Mouse (Mus musculus) frontal cortex, adult (tissue): ENCODE measurements around the gene Smyd3.
A peak's percentile ranks its signal among the peaks of the same experiment; 100 is the strongest.

Experiments
- ATAC-seq: cut with Nextera tagmentation; 2 replicates; pipeline ENCODE4 v1.9.2; 2017; ENCODE audit warnings: mild to moderate bottlenecking, moderate library complexity, mixed read lengths; ENCODE audit not compliant: low TSS enrichment

Smyd3 gene

GRCm38 (mm10) chr1:178960015-178960559 lies 557.8 kb downstream of the Smyd3 start:
- ATAC-seq: peak; percentile 88

DNA sequence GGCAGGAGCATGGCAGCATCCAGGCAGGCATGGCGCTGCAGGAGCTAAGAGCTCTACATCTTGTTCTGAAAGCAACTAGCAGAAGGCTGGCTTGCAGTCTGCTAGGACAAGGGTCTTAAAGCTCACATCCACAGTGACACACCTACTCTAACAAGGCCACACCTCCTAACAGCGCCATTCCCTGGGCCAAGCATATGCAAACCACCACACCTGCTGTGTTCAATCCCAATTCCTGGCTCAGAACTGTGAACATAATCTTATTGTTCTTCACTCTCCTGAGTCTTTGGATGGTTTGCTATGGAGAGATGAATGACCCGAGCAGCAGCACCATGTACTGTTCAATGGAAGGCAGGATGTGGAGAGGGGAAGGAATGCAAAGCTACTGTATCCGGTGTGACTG lies 559.2 kb downstream of the Smyd3 start:
- no peak for ATAC-seq

DNA sequence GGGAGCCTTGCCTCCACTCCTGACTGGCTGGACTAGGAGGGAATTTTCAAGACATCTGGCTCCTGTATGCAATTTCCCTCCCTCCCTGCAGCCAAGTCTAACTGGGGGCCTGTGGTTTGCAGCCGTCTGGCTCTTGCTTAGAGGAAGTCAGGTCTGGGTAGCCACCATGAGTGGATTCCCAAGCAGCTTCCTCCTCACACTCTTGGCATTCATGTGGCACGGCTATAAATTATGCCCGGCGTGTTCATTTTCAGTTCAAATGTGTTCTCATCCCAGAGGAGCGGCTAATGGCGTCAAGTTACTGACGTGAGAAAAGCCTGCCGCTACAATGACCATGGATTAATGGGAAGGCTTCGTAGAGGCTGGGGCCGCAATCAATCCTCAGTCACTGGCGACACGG lies 564.9 kb downstream of the Smyd3 start:
- ATAC-seq: no peak

DNA sequence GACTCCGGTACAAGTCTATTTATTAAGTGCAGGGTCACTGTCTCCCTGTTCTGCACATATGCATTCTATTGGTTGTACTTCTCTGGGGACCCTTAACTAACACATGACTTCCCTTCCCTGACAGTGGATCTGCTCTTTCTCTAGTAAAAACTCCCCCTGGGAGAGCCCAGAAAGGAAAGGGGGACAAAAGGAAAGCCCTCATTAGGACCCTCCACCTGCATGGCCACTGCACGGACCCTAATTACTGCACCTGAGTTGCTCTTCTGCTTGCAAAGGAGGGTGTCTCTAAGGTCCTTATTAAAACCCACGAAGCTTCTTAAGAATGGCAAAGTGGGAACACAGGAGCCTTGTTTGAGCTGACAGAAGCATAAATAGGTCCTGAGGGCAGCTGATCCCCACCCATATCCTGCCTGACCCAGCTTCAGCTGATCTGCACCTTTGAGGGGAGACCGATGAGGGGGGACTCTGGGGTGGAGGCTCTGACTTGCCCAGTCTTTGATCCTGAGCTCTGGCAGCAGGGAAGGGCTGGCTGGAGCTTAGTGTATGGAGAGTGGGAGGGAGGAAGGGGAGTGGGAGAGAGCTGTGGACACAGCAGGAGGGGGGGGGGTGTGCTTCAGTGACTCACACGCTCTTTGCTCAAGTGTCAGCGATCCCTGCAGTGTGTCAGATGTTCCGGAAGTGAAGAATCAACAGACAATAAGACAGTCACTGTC lies 575.4 kb downstream of the Smyd3 start:
- ATAC-seq: no peak

GRCm38 (mm10) chr1:178940353-178940752 lies 577.5 kb downstream of the Smyd3 start:
- no peak for ATAC-seq

- no peak for ATAC-seq
Measured at GRCm38 (mm10) chr1:178936976-178937375, 580.9 kb downstream of the Smyd3 start.

DNA sequence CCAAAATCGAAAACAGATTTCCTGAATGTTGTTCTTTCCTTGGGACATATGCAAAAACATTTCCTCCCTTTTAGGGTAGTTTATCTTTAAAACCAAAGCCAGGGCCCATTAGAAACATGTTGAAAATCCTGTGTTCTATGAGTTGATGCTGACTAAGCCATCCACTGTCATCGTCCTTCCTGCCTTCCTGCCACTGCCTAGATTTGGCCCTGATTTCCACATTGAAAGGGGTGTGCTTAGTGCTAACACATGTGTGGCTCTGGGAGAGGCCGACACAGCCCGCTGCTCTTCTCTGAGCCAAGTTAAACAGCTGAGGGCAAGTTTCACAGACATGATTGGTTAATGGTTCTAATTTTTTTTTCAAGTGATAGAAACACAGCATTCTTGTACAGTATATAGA lies 581.4 kb downstream of the Smyd3 start:
- no peak for ATAC-seq

- ATAC-seq: no peak
Measured at GRCm38 (mm10) chr1:178933953-178934637, 583.7 kb downstream of the Smyd3 start.

DNA sequence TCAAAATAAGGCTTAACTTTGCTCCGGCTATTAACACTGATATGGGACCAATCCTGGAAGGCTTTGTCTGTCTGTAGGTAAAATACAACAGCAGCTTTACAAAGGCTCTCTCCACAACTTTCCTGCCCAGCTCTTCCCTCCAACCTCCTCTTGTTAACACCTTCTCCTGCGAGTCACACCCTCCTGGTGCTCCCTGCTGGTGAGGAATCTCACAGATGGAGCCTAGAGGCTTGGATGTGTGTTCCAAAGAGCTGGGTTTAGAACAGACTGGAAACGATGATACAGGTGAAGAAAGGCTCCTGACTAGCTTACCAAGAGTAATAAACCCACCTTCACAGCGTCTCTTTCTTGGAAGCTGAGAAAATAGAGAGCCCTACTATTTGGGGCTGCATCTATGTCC lies 588.3 kb downstream of the Smyd3 start:
- ATAC-seq: peak; percentile 78

DNA sequence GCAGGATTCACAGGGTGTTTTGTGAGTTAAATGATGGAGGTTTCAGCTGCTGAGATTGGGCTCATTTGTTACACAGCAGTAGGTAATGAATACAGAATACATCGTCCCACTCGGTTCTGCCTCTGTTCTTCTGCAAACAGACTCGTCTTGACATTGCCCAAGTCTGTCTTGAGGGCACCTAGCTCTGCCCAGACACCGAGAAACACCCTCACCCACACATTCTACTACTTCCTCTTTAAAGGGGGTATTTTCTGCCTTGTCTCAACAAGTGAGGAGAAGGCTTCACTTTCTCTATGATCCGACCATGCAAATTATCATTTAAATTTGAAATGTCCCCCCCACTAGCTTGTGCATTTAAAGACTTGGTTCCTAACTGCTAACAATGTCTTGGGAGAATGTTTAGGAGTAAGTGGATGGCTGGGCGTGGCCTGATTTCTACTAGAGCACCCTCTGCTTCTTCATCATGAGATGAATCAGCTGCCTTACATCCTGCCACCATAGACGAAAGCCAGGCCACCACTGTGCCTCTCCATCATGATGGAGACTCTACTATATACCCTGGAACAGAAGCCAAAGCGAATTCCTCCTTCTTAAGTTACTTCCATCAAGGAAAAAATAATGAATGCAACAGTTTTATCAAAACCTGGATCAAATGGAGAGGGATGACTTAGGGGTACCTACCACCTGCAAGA lies 593.2 kb downstream of the Smyd3 start:
- no peak for ATAC-seq

GRCm38 (mm10) chr1:178917194-178917902 lies 600.5 kb downstream of the Smyd3 start:
- ATAC-seq: no peak

DNA sequence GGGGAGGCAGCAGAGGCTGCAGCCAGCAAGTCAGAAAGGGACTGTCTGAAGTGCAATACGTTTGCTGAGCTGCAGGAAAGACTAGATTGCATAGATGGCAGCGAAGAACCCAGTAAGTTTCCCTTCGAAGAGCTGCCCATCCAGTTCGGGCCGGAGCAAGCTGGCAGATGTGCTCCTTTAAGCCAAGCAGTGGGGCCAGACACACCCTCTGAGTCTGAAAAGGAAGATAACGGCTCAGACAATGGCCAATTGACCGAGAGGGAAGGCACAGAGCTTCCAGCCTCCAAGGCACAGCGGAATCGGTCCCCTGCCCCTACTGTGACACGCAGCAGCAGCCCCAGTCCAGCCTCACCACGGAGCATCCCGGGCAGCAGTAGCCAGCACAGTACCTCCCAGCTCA lies 602.8 kb downstream of the Smyd3 start:
- no peak for ATAC-seq

DNA sequence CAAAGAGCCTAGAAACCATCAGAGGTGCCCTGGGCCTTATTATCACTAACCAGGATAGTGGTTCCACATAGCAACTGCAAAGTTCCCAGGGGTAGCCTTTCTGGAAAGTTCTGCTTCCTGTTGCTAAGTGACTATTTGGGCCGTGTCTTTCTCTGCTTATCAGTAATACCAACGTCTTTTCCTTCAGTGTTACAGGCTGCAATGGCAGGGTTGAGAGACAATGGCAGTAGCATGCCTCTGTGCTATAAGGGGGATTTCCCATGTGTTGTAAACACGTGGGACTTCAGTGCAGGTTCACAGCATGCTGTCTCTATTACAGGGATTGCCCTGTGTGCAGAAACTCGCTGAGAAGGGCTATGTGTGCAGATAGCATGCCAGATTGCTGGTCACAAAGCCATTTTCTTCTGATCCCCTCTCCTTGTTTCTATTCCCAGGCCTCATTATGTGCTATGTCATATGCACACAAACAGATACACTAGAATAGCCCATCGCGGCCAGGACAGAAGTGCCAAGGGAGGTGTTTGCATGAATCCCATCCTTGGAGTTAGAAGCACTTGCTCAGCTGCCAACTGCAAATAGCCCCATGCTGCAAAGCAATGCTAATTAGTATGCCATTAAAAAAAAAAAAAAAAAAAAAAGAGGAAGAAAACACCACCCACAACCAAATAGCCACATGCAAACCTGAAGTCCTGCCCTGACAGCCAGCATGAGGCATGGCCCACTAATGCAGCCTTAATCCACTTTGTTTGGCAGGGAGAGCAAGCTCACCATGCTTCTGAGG lies 604.7 kb downstream of the Smyd3 start:
- ATAC-seq: no peak

DNA sequence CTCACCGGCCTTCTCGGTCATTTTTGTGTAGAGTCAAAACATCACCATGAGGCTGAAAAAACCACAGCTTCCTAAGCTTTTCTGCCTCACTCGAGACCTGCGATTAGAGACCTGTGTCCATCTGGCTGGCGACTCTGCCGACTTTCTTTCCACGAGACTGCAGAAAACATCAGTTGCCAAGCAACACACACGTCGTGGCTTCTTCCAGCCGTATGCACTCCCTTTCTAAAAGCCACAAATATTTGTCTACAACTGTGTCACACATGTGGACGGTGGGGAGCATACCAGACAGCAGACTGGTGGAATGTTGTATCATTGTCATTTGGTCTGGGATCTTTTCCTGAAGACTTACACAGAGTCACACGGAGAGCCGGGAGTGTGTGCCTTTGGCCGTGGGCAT lies 606.9 kb downstream of the Smyd3 start:
- ATAC-seq: no peak
